Comparison of ENCODE assay signal across 8 mouse cellular contexts in the genomic region with DNA sequence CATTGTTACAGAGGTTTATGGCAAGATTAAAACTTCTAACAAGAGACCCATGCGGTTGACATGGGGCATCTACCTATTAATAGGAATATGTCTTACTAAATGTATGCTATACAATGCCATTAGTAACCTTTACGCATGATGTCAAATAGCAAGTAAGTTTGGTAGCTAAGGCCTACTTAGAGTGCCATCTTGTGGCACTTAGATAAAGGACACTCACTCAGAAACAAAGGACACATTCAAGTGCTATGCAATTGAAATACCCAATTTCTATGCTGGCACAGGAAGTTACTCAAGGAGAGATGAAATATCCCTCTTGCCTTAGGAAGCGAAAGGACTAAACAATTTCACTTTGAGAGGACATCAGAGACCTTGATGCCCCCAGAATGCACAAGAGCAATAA. TPM values are rescaled to one million over a fixed set of nuclear protein-coding genes. Genes with fewer than 3 reads are reported as not detected.
DNase-seq lines count a peak whose midpoint lies in the region; ATAC-seq and TF ChIP-seq lines count a peak whose summit lies in the region.

No protein-coding gene starts in this region.

- peak; percentile 50; the same call in 1 of the 2 replicates for ATAC-seq in neural tube, embryonic 12.5 days (ENCODE audit: low FRiP score, low read depth)
- ATAC-seq in hindbrain, embryonic 15.5 days (ENCODE audit: low FRiP score, low read depth), result peak; percentile 51; the same call in 1 of the 2 replicates

- intact Hi-C loops in gastrocnemius, adult 2 months (cut with DNase I), result loop anchor here (5.0 kb wide), 1 partner anchor 35 kb away; no protein-coding TSS in a partner anchor

- H3K4me1 ChIP-seq in neural tube, embryonic 12.5 days, result no peaks in the 10 kb centered on the region
- H3K4me1 ChIP-seq in hindbrain, embryonic 15.5 days (replicated peaks), result no peaks in the 10 kb centered on the region

- TF ChIP-seq CTCF in gastrocnemius, adult 2 months (IDR thresholded peaks at IDR 0.05), result peak; percentile 76

- 65% methylated on average over 3 of the region's 3 CpGs for WGBS in neural tube, embryonic 12.5 days
- WGBS in hindbrain, embryonic 15.5 days, result 50% methylated on average over 3 of the region's 3 CpGs

- no peak overlapping the region for H3K4me3 ChIP-seq in gastrocnemius, adult 2 months
- no peak overlapping the region for H3K4me3 ChIP-seq in neural tube, embryonic 12.5 days
- H3K4me3 ChIP-seq in hindbrain, embryonic 15.5 days, result no peak overlapping the region

- no peaks in the 10 kb centered on the region for H3K9me3 ChIP-seq in neural tube, embryonic 12.5 days
- H3K9me3 ChIP-seq in hindbrain, embryonic 15.5 days, result no peaks in the 10 kb centered on the region

- H3K4me2 ChIP-seq in neural tube, embryonic 12.5 days (replicated peaks), result no peak overlapping the region
- H3K4me2 ChIP-seq in hindbrain, embryonic 15.5 days, result no peak overlapping the region

- peaks cover 21% of the 10 kb centered on the region for H3K36me3 ChIP-seq in neural tube, embryonic 12.5 days
- H3K36me3 ChIP-seq in hindbrain, embryonic 15.5 days, result peaks cover 19% of the 10 kb centered on the region
- H3K36me3 ChIP-seq in splenic B cell, adult 2 months (ENCODE audit: control insufficient read depth, insufficient read depth, low read length, poor library complexity, severe bottlenecking), result peaks cover 1% of the 10 kb centered on the region; the same call in 1 of the 2 replicates

- no peak for DNase-seq in gastrocnemius, adult 2 months
- DNase-seq in gastrocnemius, adult 8-10 months (ENCODE audit: low spot score in 2 of 2), result no peak
- DNase-seq in neural tube, embryonic 10.5 days (ENCODE audit: extremely low spot score, low spot score), result no peak
- peak; percentile 18 for DNase-seq in splenic B cell, adult 2 months (ENCODE audit: low read depth, low spot score)
- DNase-seq in urinary bladder, postnatal 4 days (ENCODE audit: low spot score in 2 of 2), result no peak
- no peak for DNase-seq in urinary bladder, adult 18-20 months (ENCODE audit: low spot score in 2 of 2)

- no peaks in the 10 kb centered on the region for H3K27me3 ChIP-seq in neural tube, embryonic 12.5 days (replicated peaks)
- no peaks in the 10 kb centered on the region for H3K27me3 ChIP-seq in hindbrain, embryonic 15.5 days
- no peaks in the 10 kb centered on the region for H3K27me3 ChIP-seq in splenic B cell, adult 2 months (ENCODE audit: control insufficient read depth, insufficient read depth, low read length, poor library complexity, severe bottlenecking)

- H3K27ac ChIP-seq in gastrocnemius, adult 2 months, result no peak overlapping the region
- H3K27ac ChIP-seq in neural tube, embryonic 12.5 days, result no peak overlapping the region
- H3K27ac ChIP-seq in hindbrain, embryonic 15.5 days (replicated peaks), result peak overlapping the region; percentile 42; the same call in 1 of the 2 replicates

- H3K9ac ChIP-seq in neural tube, embryonic 12.5 days, result no peak overlapping the region
- no peak overlapping the region for H3K9ac ChIP-seq in hindbrain, embryonic 15.5 days

RNA-seq across cellular contexts. Expression of a gene that starts 55.9 kb away (rescaled TPM):
- total RNA-seq in gastrocnemius, adult 2 months (2021), result 1 to 10 TPM; 3.3 TPM
- total RNA-seq in gastrocnemius, adult 8-10 months (2022), result 1 to 10 TPM; 1.2 to 2.8 (median 1.5) TPM
- polyA plus RNA-seq in neural tube, embryonic 12.5 days (2016; fragmentation: Nextera tagmentation; extraction: Ambion mirVana), result 23.3 and 23.5 TPM in 2 replicates
- 19.8 and 21.2 TPM in 2 replicates for polyA plus RNA-seq in hindbrain, embryonic 15.5 days (2015; fragmentation: Nextera tagmentation; extraction: Ambion mirVana)
